Mouse (Mus musculus): ENCODE measurements around the gene Ccdc28a. TPM values are rescaled to one million over a fixed set of nuclear protein-coding genes. Genes with fewer than 3 reads are reported as not detected.
A peak's percentile ranks its signal among the peaks of the same experiment; 100 is the strongest.

Ccdc28a gene
- polyA plus RNA-seq, 1 experiment, result 78.7 TPM

DNA sequence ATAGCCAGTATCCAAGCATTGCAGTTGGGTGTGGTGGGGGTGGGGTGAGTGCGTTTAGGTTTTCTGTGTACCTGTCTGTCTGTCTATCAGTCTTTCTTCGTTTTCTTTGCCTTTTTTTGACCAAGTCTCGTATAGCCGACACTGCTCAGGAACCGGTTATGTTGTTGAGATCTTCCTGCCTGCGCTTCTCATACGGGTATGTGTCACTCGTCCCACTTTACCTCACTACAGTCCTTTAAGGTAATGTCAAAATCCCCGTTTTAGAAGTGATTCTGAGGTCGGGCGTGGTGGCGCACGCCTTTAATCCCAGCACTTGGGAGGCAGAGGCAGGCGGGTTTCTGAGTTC lies 577 bp upstream of the Ccdc28a start:
- no peaks in the 10 kb centered on the region for H3K27me3 ChIP-seq (ENCODE audit: control insufficient read depth, insufficient read depth, low read length)
- no peaks in the 10 kb centered on the region for H3K4me1 ChIP-seq (ENCODE audit: control insufficient read depth, insufficient read depth, low read length)
- peak overlapping the region; percentile 13; the same call in 1 of the 2 replicates for H3K27ac ChIP-seq (ENCODE audit: insufficient read depth, low read length)
- WGBS, result 7% methylated on average over 14 of the region's 14 CpGs
- TF ChIP-seq POLR2A (IDR thresholded peaks at IDR 0.05; ENCODE audit: borderline replicate concordance, insufficient read depth, low read length) (no peak), CTCF (IDR thresholded peaks at IDR 0.05; ENCODE audit: borderline replicate concordance, insufficient read depth, low read depth, low read length) (no peak)
- H3K4me3 ChIP-seq (replicated peaks; ENCODE audit: insufficient read depth, low read depth, low read length), result peak overlapping the region; percentile 89
- no peak for DNase-seq

DNA sequence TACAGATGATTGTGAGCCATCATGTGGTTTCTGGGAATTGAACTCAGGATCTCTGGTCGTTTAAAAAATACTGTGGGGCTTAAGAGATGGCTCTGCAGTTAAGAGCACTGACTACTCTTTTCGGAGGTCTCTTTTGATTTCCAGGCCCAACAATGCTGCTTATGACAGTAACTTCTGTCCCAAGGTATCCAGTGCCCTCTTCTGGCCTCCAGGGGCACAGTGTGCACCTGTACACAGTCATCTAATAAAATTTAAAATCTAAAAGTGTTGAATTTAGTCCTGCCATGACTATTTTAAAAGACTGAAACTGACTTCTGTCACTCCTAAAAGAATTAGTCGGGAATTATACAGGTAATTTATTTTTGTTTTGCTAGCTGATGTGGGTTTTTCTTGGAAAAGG lies 907 bp downstream of the Ccdc28a start:
- no peaks in the 10 kb centered on the region for H3K27me3 ChIP-seq (ENCODE audit: control insufficient read depth, insufficient read depth, low read length)
- peak; percentile 29; the same call in 1 of the 2 replicates for TF ChIP-seq CTCF (IDR thresholded peaks at IDR 0.05; ENCODE audit: borderline replicate concordance, insufficient read depth, low read depth, low read length)
- no peak for TF ChIP-seq POLR2A (IDR thresholded peaks at IDR 0.05; ENCODE audit: borderline replicate concordance, insufficient read depth, low read length)
- peak in 1 of 2 experiments; percentile 18 for DNase-seq
- WGBS, result 47% methylated on average over 3 of the region's 3 CpGs
- no peak overlapping the region for H3K27ac ChIP-seq (ENCODE audit: insufficient read depth, low read length)
- peak overlapping the region; percentile 89 for H3K4me3 ChIP-seq (replicated peaks; ENCODE audit: insufficient read depth, low read depth, low read length)
- H3K4me1 ChIP-seq (ENCODE audit: control insufficient read depth, insufficient read depth, low read length), result no peaks in the 10 kb centered on the region

DNA sequence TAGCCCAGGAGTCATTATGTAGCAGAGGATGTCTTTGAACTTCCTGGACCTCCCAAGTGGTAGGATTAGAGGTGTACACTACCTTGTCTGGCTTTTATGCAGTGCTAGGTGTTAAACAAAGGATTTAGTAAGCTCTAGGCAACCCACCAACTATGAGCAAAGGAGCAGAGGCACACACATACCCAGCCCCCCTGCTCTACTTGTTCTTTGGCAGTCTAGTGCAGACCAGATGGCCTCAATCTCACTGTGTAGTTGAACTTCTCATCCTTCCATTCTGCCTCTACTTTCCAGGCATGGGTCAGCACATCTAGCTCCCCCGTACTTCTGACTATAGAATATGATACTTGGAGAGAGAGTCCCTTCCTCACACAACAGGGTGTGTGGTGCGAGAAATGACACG lies 10.4 kb downstream of the Ccdc28a start:
- 71% methylated on average over 3 of the region's 3 CpGs for WGBS
- no peaks in the 10 kb centered on the region for H3K27me3 ChIP-seq (ENCODE audit: control insufficient read depth, insufficient read depth, low read length)
- DNase-seq, result peak; percentile 18 to 65
- H3K4me1 ChIP-seq (ENCODE audit: control insufficient read depth, insufficient read depth, low read length), result peaks cover 6% of the 10 kb centered on the region; the same call in 1 of the 2 replicates
- no peak overlapping the region for H3K4me3 ChIP-seq (replicated peaks; ENCODE audit: insufficient read depth, low read depth, low read length)
- no peak overlapping the region for H3K27ac ChIP-seq (ENCODE audit: insufficient read depth, low read length)
- TF ChIP-seq POLR2A (IDR thresholded peaks at IDR 0.05; ENCODE audit: borderline replicate concordance, insufficient read depth, low read length) (no peak), CTCF (IDR thresholded peaks at IDR 0.05; ENCODE audit: borderline replicate concordance, insufficient read depth, low read depth, low read length) (no peak)

DNA sequence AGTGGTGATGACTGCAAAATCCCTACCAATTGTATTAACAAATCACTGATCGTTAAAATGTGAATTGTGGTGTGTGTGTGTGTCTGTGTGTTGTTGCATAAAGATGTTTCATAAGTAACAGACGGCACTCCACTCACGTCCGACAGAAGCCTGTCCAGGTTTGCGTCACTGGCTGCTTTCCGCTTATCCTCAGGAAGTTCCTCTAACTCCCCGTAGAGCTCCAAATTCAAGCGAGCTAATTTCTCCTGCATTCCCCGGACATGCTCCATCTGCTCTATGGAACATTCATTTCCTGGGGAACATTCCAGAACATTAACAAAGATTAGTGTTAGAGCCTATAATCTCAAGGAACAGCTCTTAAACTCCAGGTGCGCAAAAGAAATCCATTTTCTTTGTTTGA lies 15.4 kb downstream of the Ccdc28a start:
- peaks cover 3% of the 10 kb centered on the region; the same call in 1 of the 2 replicates for H3K4me1 ChIP-seq (ENCODE audit: control insufficient read depth, insufficient read depth, low read length)
- TF ChIP-seq CTCF (IDR thresholded peaks at IDR 0.05; ENCODE audit: borderline replicate concordance, insufficient read depth, low read depth, low read length) (no peak), POLR2A (IDR thresholded peaks at IDR 0.05; ENCODE audit: borderline replicate concordance, insufficient read depth, low read length) (no peak)
- H3K4me3 ChIP-seq (replicated peaks; ENCODE audit: insufficient read depth, low read depth, low read length), result no peak overlapping the region
- 32% methylated on average over 10 of the region's 10 CpGs for WGBS
- peak in 1 of 2 experiments; percentile 55 for DNase-seq
- no peaks in the 10 kb centered on the region for H3K27me3 ChIP-seq (ENCODE audit: control insufficient read depth, insufficient read depth, low read length)
- H3K27ac ChIP-seq (ENCODE audit: insufficient read depth, low read length), result no peak overlapping the region

DNA sequence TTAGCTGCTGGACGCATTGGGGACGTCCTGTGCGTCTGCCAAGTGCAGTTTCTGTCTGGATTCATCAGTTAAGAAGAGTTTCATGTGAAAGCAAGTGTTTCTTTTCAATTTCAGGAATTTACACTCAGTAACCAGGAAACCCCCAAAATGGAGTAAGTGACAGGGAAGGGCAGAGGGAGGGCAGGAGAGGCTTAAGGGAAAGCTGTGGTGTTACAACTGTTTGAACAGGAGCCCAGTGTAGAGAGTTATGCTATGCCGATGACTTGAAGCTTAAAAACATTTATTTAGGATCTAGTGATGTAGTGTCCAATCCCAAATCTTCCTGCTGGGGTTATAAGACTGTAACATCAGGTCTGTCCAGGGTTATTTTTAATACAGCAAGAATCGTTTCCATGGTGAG lies 20.7 kb downstream of the Ccdc28a start:
- no peak overlapping the region for H3K4me3 ChIP-seq (replicated peaks; ENCODE audit: insufficient read depth, low read depth, low read length)
- WGBS, result 77% methylated on average over 5 of the region's 5 CpGs
- H3K27ac ChIP-seq (ENCODE audit: insufficient read depth, low read length), result no peak overlapping the region
- DNase-seq, result no peak
- no peaks in the 10 kb centered on the region for H3K27me3 ChIP-seq (ENCODE audit: control insufficient read depth, insufficient read depth, low read length)
- TF ChIP-seq CTCF (IDR thresholded peaks at IDR 0.05; ENCODE audit: borderline replicate concordance, insufficient read depth, low read depth, low read length), result no peak
- TF ChIP-seq POLR2A (IDR thresholded peaks at IDR 0.05; ENCODE audit: borderline replicate concordance, insufficient read depth, low read length), result no peak
- peaks cover 2% of the 10 kb centered on the region; the same call in 1 of the 2 replicates for H3K4me1 ChIP-seq (ENCODE audit: control insufficient read depth, insufficient read depth, low read length)

DNA sequence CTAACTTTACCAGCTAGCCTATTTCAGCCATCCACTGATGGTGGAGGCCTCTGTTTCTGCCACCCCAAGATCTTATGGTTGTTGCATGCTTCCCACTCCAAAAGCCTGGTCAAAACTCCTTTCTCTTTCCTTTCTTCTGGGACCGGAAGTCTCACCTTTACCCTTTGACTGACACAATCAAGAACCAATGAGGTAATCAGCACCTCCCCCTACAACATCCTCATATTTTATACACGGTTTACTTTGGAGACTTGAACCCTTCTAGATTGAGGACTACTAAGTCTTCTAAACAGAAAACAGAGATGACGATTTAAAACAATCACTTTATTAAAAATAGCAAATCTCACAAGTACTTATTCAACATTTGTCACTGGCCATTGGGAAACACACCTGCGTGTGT lies 21.4 kb downstream of the Ccdc28a start:
- TF ChIP-seq POLR2A (IDR thresholded peaks at IDR 0.05; ENCODE audit: borderline replicate concordance, insufficient read depth, low read length), result no peak
- no peak for TF ChIP-seq CTCF (IDR thresholded peaks at IDR 0.05; ENCODE audit: borderline replicate concordance, insufficient read depth, low read depth, low read length)
- no peaks in the 10 kb centered on the region for H3K27me3 ChIP-seq (ENCODE audit: control insufficient read depth, insufficient read depth, low read length)
- WGBS, result 84% methylated on average over 4 of the region's 4 CpGs
- H3K27ac ChIP-seq (ENCODE audit: insufficient read depth, low read length), result no peak overlapping the region
- no peak overlapping the region for H3K4me3 ChIP-seq (replicated peaks; ENCODE audit: insufficient read depth, low read depth, low read length)
- no peaks in the 10 kb centered on the region for H3K4me1 ChIP-seq (ENCODE audit: control insufficient read depth, insufficient read depth, low read length)
- no peak for DNase-seq

DNA sequence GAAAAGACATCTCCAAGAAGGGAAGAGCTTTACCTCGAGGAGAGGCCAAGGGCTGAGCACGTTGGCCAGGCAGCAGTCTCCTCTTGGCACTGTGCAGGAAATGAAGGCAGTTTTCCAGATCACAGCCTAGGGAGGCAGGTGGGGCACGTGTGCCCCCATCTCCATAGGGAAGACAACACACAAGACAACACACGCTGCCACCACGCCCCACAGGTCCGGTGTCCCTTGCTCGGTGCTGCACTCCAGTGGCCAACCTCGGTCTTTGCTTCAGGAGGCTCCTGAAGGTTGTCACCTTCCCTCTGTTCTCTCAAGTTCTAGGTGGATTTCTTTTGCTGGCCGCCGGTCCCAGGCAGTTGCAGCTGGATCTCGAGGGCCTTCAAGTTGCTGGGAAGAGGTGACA lies 24.1 kb downstream of the Ccdc28a start, which contains the start of gene Ect2l:
TSS of gene Ect2l (minus strand) at position 165 of the 400 bp plus-strand sequence.
- Histone ChIP-seq H3K27me3 (ENCODE audit: control insufficient read depth, insufficient read depth, low read length) (no peaks in the 10 kb centered on the region), H3K27ac (ENCODE audit: insufficient read depth, low read length) (no peak within 1 kb of the TSS), H3K4me1 (ENCODE audit: control insufficient read depth, insufficient read depth, low read length) (no peaks in the 10 kb centered on the region), H3K4me3 (replicated peaks; ENCODE audit: insufficient read depth, low read depth, low read length) (no peak within 1 kb of the TSS)
- TF ChIP-seq POLR2A (IDR thresholded peaks at IDR 0.05; ENCODE audit: borderline replicate concordance, insufficient read depth, low read length) (no peak), CTCF (IDR thresholded peaks at IDR 0.05; ENCODE audit: borderline replicate concordance, insufficient read depth, low read depth, low read length) (peak; percentile 71; the same call in 1 of the 2 replicates)
- 8% methylated on average over 11 of the region's 11 CpGs for WGBS
- peak in 1 of 2 experiments; percentile 15 for DNase-seq

DNA sequence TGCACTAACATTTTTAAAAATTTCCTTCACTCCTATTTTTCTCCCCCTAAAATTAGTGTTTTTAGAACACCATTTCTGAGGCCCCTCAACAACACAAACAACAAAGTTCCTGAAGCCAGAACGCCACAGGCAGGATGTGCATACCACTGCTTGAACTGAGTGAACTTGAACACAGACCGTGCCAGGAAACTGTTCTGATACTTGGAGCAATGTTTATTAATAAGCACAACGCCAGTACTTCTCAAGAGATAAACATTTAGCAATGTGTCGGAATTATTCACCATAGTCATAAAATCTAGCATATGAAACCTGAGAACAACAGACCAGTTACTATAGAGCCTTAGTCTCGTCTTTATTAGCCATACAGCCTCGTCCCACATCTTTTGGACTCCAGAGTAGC lies 24.7 kb downstream of the Ccdc28a start:
- Histone ChIP-seq H3K27me3 (ENCODE audit: control insufficient read depth, insufficient read depth, low read length) (no peaks in the 10 kb centered on the region), H3K4me1 (ENCODE audit: control insufficient read depth, insufficient read depth, low read length) (no peaks in the 10 kb centered on the region), H3K4me3 (replicated peaks; ENCODE audit: insufficient read depth, low read depth, low read length) (no peak overlapping the region), H3K27ac (ENCODE audit: insufficient read depth, low read length) (no peak overlapping the region)
- TF ChIP-seq POLR2A (IDR thresholded peaks at IDR 0.05; ENCODE audit: borderline replicate concordance, insufficient read depth, low read length), result no peak
- TF ChIP-seq CTCF (IDR thresholded peaks at IDR 0.05; ENCODE audit: borderline replicate concordance, insufficient read depth, low read depth, low read length), result no peak
- WGBS, result 74% methylated on average over 6 of the region's 6 CpGs
- DNase-seq, result no peak

All from cerebellum, adult 2 months (tissue).